Mouse (Mus musculus) neural tube, embryonic 10.5 days (tissue): ENCODE measurements around the gene Zbtb33.
A peak's percentile ranks its signal among the peaks of the same experiment; 100 is the strongest.

Experiments
- DNase-seq: peaks from one replicate; pipeline ENCODE4 v3.0.0-alpha.2; 2017; ENCODE audit warnings: low spot score; ENCODE audit errors: extremely low spot score

Gene Zbtb33

DNA sequence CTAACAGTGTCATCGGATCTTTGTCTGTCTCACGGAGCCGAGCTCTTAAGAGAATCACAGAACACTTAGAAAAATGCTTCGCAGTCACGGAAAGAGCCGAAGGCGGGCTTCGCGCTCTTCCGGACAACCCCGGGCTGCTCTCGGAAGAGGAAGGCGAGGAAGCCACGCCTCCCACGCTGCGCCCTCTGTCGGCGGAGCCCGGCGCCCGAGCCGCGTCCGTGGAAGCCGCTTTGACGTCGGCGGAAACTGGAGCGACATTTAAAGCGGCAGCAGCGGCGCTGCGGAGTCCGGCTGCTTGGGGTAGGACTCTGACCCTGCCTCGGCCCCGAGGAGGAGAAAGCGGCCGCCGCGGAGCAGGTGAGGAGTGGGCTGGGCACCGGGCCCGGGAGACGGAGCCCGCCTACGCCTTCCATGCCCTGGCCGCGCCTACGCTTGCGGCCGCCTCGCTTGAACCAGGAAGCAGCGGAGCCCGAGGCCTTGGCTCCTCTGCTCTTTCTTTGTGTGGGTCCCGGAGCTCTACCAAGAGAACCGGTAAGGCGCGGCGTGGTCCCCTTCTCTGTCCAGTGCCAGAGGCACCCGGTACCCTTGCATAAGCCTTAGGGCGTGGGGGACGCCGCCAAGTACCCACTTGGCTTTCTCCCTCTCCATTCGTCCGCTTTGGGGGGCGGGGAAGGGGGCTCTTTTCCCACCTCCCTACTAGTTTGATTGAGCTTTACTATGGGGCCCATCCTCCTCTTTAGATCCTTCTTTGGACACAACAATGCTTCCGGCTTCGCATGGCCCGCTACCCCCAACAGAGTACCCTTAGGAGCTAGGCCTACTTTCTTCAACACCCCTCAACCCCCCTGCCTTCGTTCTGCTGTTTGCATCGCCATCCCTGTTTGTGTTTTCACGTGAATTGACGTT lies at the start of gene Zbtb33:
Zbtb33 (plus strand) TSS at position 242 of the 906 bp plus-strand sequence.
- DNase-seq: peak; percentile 79

- DNase-seq: no peak
Observed at GRCm38 (mm10) chrX:38159097-38159496, 30.5 kb upstream of the Zbtb33 start.

GRCm38 (mm10) chrX:38165315-38165714 lies 24.3 kb upstream of the Zbtb33 start:
- no peak for DNase-seq

GRCm38 (mm10) chrX:38166064-38166463 lies 23.5 kb upstream of the Zbtb33 start:
- DNase-seq: no peak

DNA sequence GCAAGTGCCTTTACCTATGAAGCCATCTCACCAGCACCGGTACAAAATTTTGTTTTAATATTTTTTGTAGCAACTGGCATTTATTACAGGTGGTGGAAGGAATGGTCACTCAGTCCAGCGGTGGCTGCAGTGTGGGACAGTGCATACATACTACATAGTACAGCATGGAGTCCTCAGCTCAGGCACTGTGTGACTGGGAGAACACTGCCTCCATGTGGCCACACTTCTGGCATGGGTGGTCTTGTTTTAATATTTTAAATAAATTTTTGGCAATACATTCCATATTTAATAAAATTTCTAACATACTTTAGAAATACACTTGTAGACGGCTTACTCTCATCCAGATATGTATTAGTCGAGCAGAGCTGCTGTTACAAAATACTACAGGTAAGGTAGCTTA lies 23.0 kb upstream of the Zbtb33 start:
- DNase-seq: no peak

- DNase-seq: peak; percentile 52
Observed at GRCm38 (mm10) chrX:38179891-38180310, 9.7 kb upstream of the Zbtb33 start.

- DNase-seq: peak; percentile 51
Observed at GRCm38 (mm10) chrX:38180656-38181607, 8.7 kb upstream of the Zbtb33 start.

DNA sequence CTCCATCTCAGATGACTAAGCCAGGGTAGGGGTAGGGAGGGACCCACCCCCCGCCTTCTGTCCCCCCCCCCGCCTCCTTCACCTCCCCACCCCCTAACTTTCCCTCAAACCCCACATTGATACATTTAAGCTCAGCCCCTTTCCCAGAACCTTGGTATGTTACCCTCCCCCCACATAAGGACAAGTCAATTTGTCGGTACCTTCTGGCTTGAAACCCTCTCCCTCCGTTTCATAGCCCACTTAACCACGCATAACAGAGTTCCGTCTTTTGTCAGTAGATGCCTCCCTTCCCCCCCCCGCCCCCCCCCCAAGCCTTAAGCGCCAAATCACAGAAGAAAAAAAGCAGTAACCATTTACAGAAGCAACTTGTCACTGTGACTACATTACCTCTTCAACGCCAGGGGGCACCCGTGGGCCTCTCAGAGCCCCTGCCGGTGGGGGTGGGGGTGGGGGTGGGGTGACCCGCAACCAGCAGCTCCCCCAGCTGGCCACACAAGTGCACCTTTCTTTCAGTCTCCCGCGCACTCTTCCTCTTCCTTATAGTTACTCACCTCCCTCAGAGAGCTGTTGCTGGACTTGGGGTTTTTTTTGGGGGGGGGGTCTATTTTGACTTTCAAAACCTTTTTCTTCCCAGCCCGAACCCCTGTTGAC lies 7.9 kb upstream of the Zbtb33 start:
- DNase-seq: peak; percentile 54

GRCm38 (mm10) chrX:38185520-38185919 lies 4.1 kb upstream of the Zbtb33 start:
- no peak for DNase-seq

- DNase-seq: no peak
Observed at GRCm38 (mm10) chrX:38190458-38190764, 818 bp downstream of the Zbtb33 start.

GRCm38 (mm10) chrX:38201816-38202215 lies 12.2 kb downstream of the Zbtb33 start:
- no peak for DNase-seq

GRCm38 (mm10) chrX:38207392-38207791 lies 17.8 kb downstream of the Zbtb33 start:
- no peak for DNase-seq

DNA sequence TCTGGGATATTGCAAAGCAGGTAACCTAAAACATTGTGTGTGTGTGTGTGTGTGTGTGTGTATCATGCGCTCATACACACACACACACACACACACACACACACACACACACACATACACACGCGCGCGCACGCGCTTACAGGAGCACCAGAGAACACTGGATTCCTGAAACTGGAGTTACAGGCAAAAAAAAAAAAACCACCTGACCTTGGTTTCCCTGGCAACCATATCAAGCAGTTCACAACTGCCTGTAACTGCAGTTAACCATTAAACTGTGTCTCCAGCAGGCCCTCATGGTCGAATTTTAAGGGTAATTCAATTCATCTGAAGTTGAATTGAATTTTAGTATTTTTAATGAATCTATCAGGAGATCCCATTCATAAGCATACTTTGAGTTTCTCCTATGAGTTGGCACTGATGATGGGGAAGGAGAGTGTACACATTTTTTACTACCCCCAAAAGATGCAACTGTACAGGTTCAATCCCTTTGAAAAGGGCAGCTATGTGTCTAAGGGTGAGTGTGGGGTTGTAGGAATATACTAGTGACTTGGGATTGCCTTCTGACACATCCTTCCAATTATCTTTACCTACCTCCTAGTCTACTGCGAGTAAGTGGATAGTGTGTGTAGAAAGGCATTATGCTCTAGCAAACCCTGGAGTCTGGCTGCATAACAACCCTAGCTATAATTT lies 27.5 kb downstream of the Zbtb33 start:
- no peak for DNase-seq

GRCm38 (mm10) chrX:38217676-38217991 lies 28.0 kb downstream of the Zbtb33 start:
- DNase-seq: no peak

DNA sequence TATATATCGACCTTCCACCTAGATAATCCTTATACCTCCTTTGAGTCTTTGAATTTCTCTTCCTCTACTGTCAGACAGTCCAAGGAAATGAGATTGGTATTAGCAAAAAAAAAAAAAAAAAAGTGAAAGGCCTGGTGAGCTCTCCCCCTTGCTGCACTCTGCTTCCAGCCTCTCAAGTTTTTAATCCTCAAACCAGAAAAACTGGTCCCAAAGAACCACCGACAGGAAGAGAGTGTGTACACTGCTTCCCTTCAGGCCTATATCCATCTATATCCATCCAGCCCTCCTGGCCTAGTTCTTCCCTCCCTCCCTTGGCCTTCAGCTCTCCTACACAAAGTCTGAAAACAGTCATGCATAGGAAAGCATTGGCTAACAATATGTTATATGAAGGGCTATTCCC lies 33.2 kb downstream of the Zbtb33 start:
- no peak for DNase-seq

- DNase-seq: no peak
Observed at GRCm38 (mm10) chrX:38229888-38230287, 40.3 kb downstream of the Zbtb33 start.

DNA sequence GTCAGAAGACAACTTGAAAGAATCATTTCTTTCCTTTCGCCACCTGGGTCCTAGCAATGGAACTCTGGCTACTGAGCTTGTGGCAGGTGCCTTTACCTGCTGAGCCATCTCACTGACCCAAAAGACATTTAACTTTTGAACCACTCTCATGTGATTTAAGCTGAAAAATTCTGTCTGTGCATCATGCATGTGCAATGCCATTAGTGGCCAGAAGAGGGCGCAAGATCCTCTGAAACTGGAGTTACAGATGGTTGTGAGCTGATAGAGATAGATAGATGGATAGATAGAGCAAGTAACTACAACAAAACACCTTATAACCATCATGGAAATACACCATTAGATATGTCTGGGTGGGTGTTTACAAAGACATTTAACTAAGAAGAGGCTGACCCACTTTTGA lies 48.1 kb downstream of the Zbtb33 start:
- DNase-seq: peak; percentile 54
